Mouse (Mus musculus) kidney, adult 18-20 months (tissue): Measurements from ENCODE around the gene Jak1.

Source experiments
- DNase-seq: peaks from one replicate; pipeline ENCODE4 v3.0.0; 2021

The Jak1 gene

DNA sequence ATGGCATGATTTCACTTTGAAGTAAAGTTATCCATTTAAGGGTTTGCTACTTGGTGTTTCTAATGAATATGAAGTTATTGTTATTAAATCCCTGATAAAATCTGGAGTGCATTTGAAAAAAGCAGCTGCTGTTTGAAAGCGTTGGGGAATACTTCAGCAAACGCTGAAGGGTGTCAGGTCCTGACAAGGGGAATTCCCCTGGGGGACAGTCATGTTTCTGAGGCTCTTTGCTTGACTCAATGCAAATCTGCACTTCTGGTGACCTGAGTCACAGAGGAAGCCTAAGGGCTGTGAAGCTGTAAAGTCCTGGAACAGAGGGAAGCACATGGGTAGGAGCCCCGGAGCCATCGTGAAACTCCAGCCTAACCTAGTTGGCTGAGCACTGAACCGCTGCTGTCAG is 123.3 kb downstream of the Jak1 start:
- no peak for DNase-seq

DNA sequence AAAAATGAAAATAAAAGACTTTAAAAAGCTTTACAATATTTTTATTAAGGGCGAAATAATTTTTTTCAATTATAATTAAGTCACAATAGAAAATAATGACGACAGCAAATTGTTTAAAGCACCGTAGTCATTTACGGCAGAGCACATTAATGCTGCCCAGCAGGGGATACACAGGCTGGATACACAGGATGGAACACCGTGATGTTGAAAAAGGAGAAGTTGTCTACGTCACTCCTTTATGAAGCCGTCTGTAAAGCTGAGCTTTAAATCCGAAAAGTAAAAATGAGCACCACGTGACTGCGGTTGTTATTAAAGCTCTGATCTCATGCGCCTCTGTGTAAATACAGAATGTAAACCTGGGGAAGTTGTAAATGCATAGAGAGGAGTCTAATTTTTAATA is 127.1 kb downstream of the Jak1 start:
- DNase-seq = no peak

DNA sequence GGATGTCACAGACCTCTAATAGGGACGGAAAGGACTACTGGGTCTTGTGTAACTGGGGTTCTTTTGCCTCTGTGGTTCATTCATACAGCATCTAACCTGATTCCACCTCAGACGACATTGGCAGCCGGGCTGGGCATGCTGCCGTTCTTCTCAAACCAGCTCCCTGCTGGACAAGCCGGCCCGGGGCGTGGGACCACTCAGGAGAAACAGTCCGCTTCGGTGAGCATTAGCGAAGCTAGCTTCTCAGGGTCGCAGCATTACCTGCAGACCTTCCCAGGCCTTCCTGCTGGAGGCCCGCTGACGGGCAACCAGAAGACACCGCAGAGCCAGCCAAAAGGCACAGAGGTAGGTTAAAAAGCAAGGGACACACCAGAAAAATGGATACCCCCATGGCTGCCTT is 129.2 kb downstream of the Jak1 start:
- no peak for DNase-seq

DNA sequence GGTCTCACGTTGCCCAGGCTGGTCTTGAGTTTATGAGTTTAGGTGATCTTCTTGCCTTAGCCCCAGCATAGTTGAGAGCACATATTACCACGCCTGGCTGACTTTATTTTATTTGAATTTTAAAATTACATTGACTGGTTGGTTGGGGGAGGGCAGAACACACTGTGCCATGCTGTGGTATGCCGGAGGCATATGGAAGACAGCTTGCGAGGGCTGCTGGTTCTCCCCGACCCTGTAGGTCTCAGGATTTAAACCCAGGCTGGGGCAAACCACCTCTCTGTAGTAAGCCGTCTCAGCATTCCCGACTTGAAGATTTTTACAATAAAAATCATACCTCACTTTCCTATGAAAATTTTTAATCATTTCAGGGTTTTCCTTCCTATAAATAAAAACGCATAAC is 130.1 kb downstream of the Jak1 start:
- DNase-seq = no peak

DNA sequence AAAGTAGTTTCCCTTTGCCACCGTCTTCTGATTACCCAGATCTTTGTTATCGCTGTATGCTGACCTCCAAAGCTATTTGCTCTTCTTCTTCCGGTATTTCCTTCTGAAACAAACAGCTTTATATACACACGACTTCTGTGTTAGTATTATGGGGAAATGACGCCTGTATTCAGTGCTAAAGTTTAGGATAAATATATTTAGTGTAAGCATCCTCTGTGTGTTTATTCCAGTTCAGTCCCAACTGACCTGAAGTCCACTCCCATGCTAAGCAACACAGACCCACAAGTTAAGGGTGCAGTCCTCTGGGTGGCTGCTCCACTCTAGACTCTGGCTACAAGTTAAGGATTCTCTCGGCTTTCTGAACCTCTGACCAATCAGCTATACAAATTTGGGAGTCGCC is 144.1 kb downstream of the Jak1 start:
- DNase-seq = no peak

DNA sequence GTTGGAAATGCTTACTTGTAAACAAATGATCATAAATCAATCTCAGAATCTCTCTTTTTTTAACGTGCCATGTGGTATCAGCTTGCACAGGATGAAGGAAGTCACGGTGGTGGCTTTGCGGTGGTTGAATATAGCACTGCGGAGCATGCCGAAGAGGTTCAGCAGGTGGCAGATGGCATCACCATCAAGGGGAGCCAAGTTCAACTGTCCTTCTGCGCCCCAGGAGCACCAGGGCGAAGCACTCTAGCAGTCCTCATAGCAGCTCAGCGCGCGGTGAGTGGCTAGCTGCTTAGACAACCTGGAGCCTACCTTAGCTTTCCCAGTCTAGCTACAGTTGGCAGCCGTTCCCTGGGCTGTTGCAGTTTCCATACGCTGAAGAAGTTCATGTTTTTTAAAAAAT is 158.0 kb downstream of the Jak1 start:
- DNase-seq = no peak
